Comparison of ENCODE assay signal across 9 mouse cellular contexts in the genomic region with DNA sequence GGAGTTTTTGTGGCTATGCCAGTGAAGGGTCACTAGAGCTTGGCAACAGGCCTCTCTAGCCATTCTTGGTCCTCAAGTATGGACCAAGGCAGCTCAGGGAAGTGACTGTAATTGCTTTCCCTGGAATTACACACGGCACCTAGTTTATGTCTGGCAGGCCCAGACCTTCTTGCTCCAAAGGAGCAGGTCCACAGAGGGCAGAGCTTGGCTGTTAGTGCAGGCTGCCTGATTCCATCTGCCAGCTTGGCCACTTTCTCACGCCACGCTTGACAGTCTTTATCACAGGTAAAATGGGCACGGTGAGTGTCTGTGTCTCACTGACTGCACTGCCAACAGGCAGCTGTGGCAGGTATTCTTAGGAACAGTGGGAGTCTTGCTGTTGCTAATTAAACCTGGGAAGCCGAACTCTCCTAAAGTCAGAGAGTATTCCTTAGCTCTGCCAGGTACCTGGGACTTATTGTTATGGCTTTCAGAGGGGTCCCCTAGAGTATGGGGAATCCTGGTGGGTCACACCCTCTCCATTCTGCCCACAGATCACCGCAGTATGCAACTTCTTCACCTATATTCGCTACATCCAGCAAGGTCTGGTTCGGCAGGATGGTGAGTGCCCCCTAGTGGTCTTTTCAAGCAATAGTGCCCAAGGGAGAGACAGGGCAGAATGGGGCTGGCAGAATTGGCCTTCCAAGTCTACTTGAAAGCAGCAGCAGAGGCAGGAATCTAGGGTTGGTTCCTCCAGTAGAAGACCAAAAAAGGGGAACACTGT. TPM values are rescaled to one million over a fixed set of nuclear protein-coding genes. Genes with fewer than 3 reads are reported as not detected.
DNase-seq lines count a peak whose midpoint lies in the region; ATAC-seq and TF ChIP-seq lines count a peak whose summit lies in the region.
"Had no signal": no experiment of that assay in that cellular context is flagged by ENCODE, and none has a peak within 500 bp of the region (broad histone marks: within the 10 kb centered on the region; RNA-seq: fewer than 3 reads in every experiment).

No protein-coding gene starts in this region.

- H3K27ac ChIP-seq in kidney, adult 2 months (ENCODE audit: insufficient read depth, low read depth, low read length) = no peak overlapping the region
- no peak overlapping the region for H3K27ac ChIP-seq in kidney, embryonic 15.5 days
- H3K27ac ChIP-seq in forebrain, embryonic 16.5 days (ENCODE audit: low read length) = no peak overlapping the region
- H3K27ac ChIP-seq in liver, embryonic 12.5 days = peak overlapping the region; percentile 18; the same call in 1 of the 2 replicates
- H3K27ac ChIP-seq: limb, embryonic 15.5 days had no signal

- no peak for TF ChIP-seq POLR2A in kidney, adult 2 months (IDR thresholded peaks at IDR 0.05; ENCODE audit: low read depth, low read length)

- H3K4me2 ChIP-seq in kidney, embryonic 15.5 days = no peak overlapping the region
- H3K4me2 ChIP-seq in forebrain, embryonic 16.5 days (ENCODE audit: low read length) = no peak overlapping the region
- no peak overlapping the region for H3K4me2 ChIP-seq in liver, embryonic 12.5 days
- H3K4me2 ChIP-seq: limb, embryonic 15.5 days had no signal

- no peaks in the 10 kb centered on the region for H3K36me3 ChIP-seq in kidney, adult 2 months (ENCODE audit: control insufficient read depth, insufficient read depth, low read length)
- H3K36me3 ChIP-seq in kidney, embryonic 15.5 days = peaks cover 19% of the 10 kb centered on the region
- H3K36me3 ChIP-seq in forebrain, embryonic 16.5 days (ENCODE audit: control insufficient read depth, insufficient read depth) = no peaks in the 10 kb centered on the region
- peaks cover 98% of the 10 kb centered on the region for H3K36me3 ChIP-seq in liver, embryonic 12.5 days

- WGBS in kidney, adult 2 months = 26% methylated on average over 8 of the region's 8 CpGs
- 44% methylated on average over 8 of the region's 8 CpGs for whole genome bisulfite sequencing in kidney, embryonic 15.5 days
- 27% methylated on average over 8 of the region's 8 CpGs for WGBS in forebrain, embryonic 16.5 days
- WGBS in liver, embryonic 12.5 days (ENCODE audit: insufficient replicate concordance) = 41% methylated on average over 8 of the region's 8 CpGs

- no peak overlapping the region for H3K4me3 ChIP-seq in kidney, adult 2 months (ENCODE audit: insufficient read depth, low read depth, low read length)
- H3K4me3 ChIP-seq in kidney, embryonic 15.5 days (replicated peaks) = no peak overlapping the region
- H3K4me3 ChIP-seq in forebrain, embryonic 16.5 days (replicated peaks; ENCODE audit: low read length) = no peak overlapping the region
- H3K4me3 ChIP-seq in liver, embryonic 12.5 days = no peak overlapping the region
- H3K4me3 ChIP-seq: limb, embryonic 15.5 days had no signal

- H3K27me3 ChIP-seq in kidney, adult 2 months (replicated peaks; ENCODE audit: control insufficient read depth, insufficient read depth, low read length) = no peaks in the 10 kb centered on the region
- no peaks in the 10 kb centered on the region for H3K27me3 ChIP-seq in kidney, embryonic 15.5 days
- H3K27me3 ChIP-seq in forebrain, embryonic 16.5 days (replicated peaks; ENCODE audit: control insufficient read depth, insufficient read depth, low read length) = no peaks in the 10 kb centered on the region
- no peaks in the 10 kb centered on the region for H3K27me3 ChIP-seq in liver, embryonic 12.5 days (replicated peaks)
- H3K27me3 ChIP-seq: limb, embryonic 15.5 days had no signal

- DNase-seq in kidney, adult 2 months = peak; percentile 79
- peak; percentile 63 for DNase-seq in cerebellum, adult 11-12 months
- peak; percentile 65 to 67 for DNase-seq in kidney, adult 8-10 months
- peak; percentile 47 to 71 for DNase-seq in thymus, postnatal 10 days (ENCODE audit: low spot score in 2 of 2)

- TF ChIP-seq CTCF in kidney, adult 2 months (conservative IDR thresholded peaks at IDR 0.05; ENCODE audit: insufficient read depth, insufficient read length, low read depth, low read length) = peak; percentile 85

- no peak for ATAC-seq in kidney, embryonic 15.5 days (replicated peaks; ENCODE audit: low FRiP score)
- peak; percentile 54; the same call in 1 of the 2 replicates for ATAC-seq in forebrain, embryonic 16.5 days
- peak; percentile 45 for ATAC-seq in liver, embryonic 12.5 days
- ATAC-seq in monocyte, adult 5-6 weeks (replicated peaks; ENCODE audit: insufficient number of reproducible peaks, low FRiP score, low TSS enrichment, poor library complexity, severe bottlenecking) = peak; percentile 59; the same call in 1 of the 2 replicates

- H3K4me1 ChIP-seq in kidney, adult 2 months (ENCODE audit: control insufficient read depth, insufficient read depth, low read length) = peaks cover 30% of the 10 kb centered on the region
- H3K4me1 ChIP-seq in kidney, embryonic 15.5 days = peaks cover 16% of the 10 kb centered on the region
- H3K4me1 ChIP-seq in forebrain, embryonic 16.5 days (replicated peaks; ENCODE audit: control insufficient read depth, insufficient read depth, low read length) = no peaks in the 10 kb centered on the region; the same call in 1 of the 2 replicates
- H3K4me1 ChIP-seq in liver, embryonic 12.5 days = peaks cover 33% of the 10 kb centered on the region

- no peak overlapping the region for H3K9ac ChIP-seq in kidney, embryonic 15.5 days
- H3K9ac ChIP-seq in forebrain, embryonic 16.5 days (replicated peaks; ENCODE audit: low read depth, low read length) = no peak overlapping the region
- H3K9ac ChIP-seq in liver, embryonic 12.5 days = no peak overlapping the region
- H3K9ac ChIP-seq: limb, embryonic 15.5 days had no signal

- no peaks in the 10 kb centered on the region for H3K9me3 ChIP-seq in kidney, embryonic 15.5 days (replicated peaks)
- H3K9me3 ChIP-seq in forebrain, embryonic 16.5 days (ENCODE audit: control insufficient read depth, low read length) = no peaks in the 10 kb centered on the region
- no peaks in the 10 kb centered on the region for H3K9me3 ChIP-seq in liver, embryonic 12.5 days (replicated peaks)
- H3K9me3 ChIP-seq: limb, embryonic 15.5 days had no signal

RNA-seq across cellular contexts. Expression of a gene that starts 8.0 kb away (rescaled TPM):
- polyA plus RNA-seq in kidney, adult 2 months (2012; rRNA removed) = 382 and 459 TPM in 2 replicates
- polyA plus RNA-seq in kidney, embryonic 15.5 days (2015; fragmentation: Nextera tagmentation; extraction: Ambion mirVana) = 21.5 and 22.3 TPM in 2 replicates
- polyA plus RNA-seq in forebrain, embryonic 16.5 days (2015; fragmentation: Nextera tagmentation; extraction: Ambion mirVana) = 14.1 and 20.9 TPM in 2 replicates
- polyA plus RNA-seq in liver, embryonic 12.5 days (2016; fragmentation: Nextera tagmentation; extraction: Ambion mirVana) = 6.9 and 10.0 TPM in 2 replicates
- total RNA-seq in monocyte, adult 5-6 weeks (2017) = 1.1 TPM in 1 of 3 replicates, not detected in the others

RNA-seq across cellular contexts. Expression of a gene that starts 31.9 kb away (rescaled TPM):
- 66.0 and 90.9 TPM in 2 replicates for polyA plus RNA-seq in kidney, adult 2 months (2012; rRNA removed)
- 28.0 and 34.3 TPM in 2 replicates for polyA plus RNA-seq in kidney, embryonic 15.5 days (2015; fragmentation: Nextera tagmentation; extraction: Ambion mirVana)
- 18.0 and 18.4 TPM in 2 replicates for polyA plus RNA-seq in forebrain, embryonic 16.5 days (2015; fragmentation: Nextera tagmentation; extraction: Ambion mirVana)
- 189 and 191 TPM in 2 replicates for polyA plus RNA-seq in liver, embryonic 12.5 days (2016; fragmentation: Nextera tagmentation; extraction: Ambion mirVana)
- total RNA-seq in monocyte, adult 5-6 weeks (2017) = 0.39 to 3.0 TPM in 2 of 3 replicates, not detected in the other

RNA-seq across cellular contexts. Expression of a gene that starts 32.0 kb away (rescaled TPM):
- 0.33 and 0.38 TPM in 2 replicates for polyA plus RNA-seq in kidney, adult 2 months (2012; rRNA removed)
- polyA plus RNA-seq in kidney, embryonic 15.5 days (2015; fragmentation: Nextera tagmentation; extraction: Ambion mirVana) = 1.4 and 1.7 TPM in 2 replicates
- polyA plus RNA-seq in forebrain, embryonic 16.5 days (2015; fragmentation: Nextera tagmentation; extraction: Ambion mirVana) = 1.2 and 1.5 TPM in 2 replicates
- polyA plus RNA-seq in liver, embryonic 12.5 days (2016; fragmentation: Nextera tagmentation; extraction: Ambion mirVana) = 0.17 and 0.32 TPM in 2 replicates
- total RNA-seq in monocyte, adult 5-6 weeks (2017) = 0.21 TPM in 1 of 3 replicates, not detected in the others

RNA-seq across cellular contexts. Expression of a gene that starts 53.0 kb away (rescaled TPM):
- 8,110 and 8,726 TPM in 2 replicates for polyA plus RNA-seq in kidney, adult 2 months (2012; rRNA removed)
- 1,594 and 1,598 TPM in 2 replicates for polyA plus RNA-seq in kidney, embryonic 15.5 days (2015; fragmentation: Nextera tagmentation; extraction: Ambion mirVana)
- polyA plus RNA-seq in forebrain, embryonic 16.5 days (2015; fragmentation: Nextera tagmentation; extraction: Ambion mirVana) = 1,497 and 1,681 TPM in 2 replicates
- polyA plus RNA-seq in liver, embryonic 12.5 days (2016; fragmentation: Nextera tagmentation; extraction: Ambion mirVana) = 5,199 and 5,262 TPM in 2 replicates
- total RNA-seq in monocyte, adult 5-6 weeks (2017) = 676 to 886 TPM (median 682 TPM) in 3 replicates

Comparison
In these comparisons a context has a peak if more than half of its experiments do, and no peak if none do; other contexts are left out.
1. RNA of a gene that starts 8.0 kb away (polyA plus RNA-seq): 382 to 459 TPM in kidney, adult 2 months; 21.5 to 22.3 TPM in kidney, embryonic 15.5 days, 14.1 to 20.9 TPM in forebrain, embryonic 16.5 days and 6.9 to 10.0 TPM in liver, embryonic 12.5 days; every median in the first group is over 10 times any median in the second.
2. Peak in every context shown above with its lines, with median percentiles within 50 percentile points of each other: DNase-seq.